Mouse (Mus musculus): ENCODE results near the gene Srsf2.

GRCm38 (mm10) chr11:116878454-116878853 lies 25.6 kb upstream of the Srsf2 start:
- no peak for TF ChIP-seq POLR2A (IDR thresholded peaks at IDR 0.05; ENCODE audit: control insufficient read depth, extremely low read depth, insufficient read depth, low read length, poor library complexity)
- TF ChIP-seq CTCF (IDR thresholded peaks at IDR 0.05; ENCODE audit: borderline replicate concordance, control insufficient read depth, extremely low read depth, insufficient read depth, low read length, poor library complexity) = no peak

All from thymus, adult 2 months (tissue).